Mouse (Mus musculus) ES-E14 (cell line): ENCODE measurements around the gene Eif3g.

Source experiments
- HCFC1 ChIP-seq: IDR thresholded peaks from 2 replicates; pipeline ENCODE4 v1.6.1; 2012; ENCODE audit warnings: low read length, inconsistent platforms, borderline replicate concordance; ENCODE audit not compliant: insufficient read depth
- MAFK ChIP-seq: IDR thresholded peaks from 2 replicates; pipeline ENCODE4 v1.6.1; 2014; ENCODE audit warnings: mild to moderate bottlenecking, low read depth, low read length, inconsistent platforms; ENCODE audit not compliant: insufficient read depth
- ZC3H11A ChIP-seq: IDR thresholded peaks from 2 replicates; pipeline ENCODE4 v1.6.1; 2012; ENCODE audit warnings: low read depth, mild to moderate bottlenecking, inconsistent platforms, low read length, borderline replicate concordance
- ZNF384 ChIP-seq: IDR thresholded peaks from 2 replicates; pipeline ENCODE4 v1.6.1; 2012; ENCODE audit warnings: low read depth, low read length, inconsistent platforms

DNA sequence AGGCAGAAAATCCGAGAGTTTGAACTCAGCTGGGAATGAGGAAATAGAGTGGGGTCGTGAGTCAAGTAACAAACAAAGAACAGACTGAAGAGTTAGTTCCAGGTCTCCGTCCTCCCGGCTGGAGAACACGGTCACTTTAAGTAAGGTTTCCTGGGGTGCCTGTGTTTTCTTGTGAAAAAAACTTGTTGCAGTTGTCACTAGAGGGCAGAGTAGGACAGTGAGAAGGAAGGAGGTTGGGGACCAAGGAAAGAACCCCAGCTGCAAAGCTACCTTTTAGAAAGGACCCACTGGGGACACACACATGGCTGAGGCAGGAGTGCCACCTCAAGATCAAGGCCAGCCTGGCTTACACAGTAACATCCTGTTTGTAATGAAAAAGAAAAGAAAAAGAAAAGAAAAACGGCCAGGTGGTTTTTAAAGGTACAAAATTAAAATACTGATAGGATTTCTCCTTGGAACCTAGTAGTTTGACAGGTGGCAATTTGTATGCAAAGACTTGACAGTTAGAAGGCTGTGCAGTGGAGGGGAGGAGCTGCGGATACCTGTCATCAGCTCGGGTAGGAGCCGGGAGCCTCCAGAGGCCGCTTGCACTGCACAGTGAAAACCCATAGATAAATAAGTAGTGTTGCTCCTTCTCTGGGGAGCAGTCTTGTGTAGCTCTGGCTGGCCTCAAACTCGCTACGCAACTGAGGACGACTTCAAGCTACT is 3.2 kb upstream of the Eif3g start:
- TF ChIP-seq ZNF384, result peak; percentile 66; the same call in 1 of the 2 replicates
- no peak for TF ChIP-seq HCFC1
- TF ChIP-seq ZC3H11A, result peak; percentile 39; the same call in 1 of the 2 replicates
- TF ChIP-seq MAFK, result no peak
